Mouse (Mus musculus): ENCODE measurements around the gene Olfr1264. TPM values are rescaled to one million over a fixed set of nuclear protein-coding genes. Genes with fewer than 3 reads are reported as not detected.

Olfr1264 gene
- not detected for polyA plus RNA-seq (2017; shearing (Covaris generic))

GRCm38 (mm10) chr2:90025477-90025876 lies at the start of gene Olfr1264:
Gene Olfr1264, minus strand, starts transcription at chr2:90025577.

GRCm38 (mm10) chr2:90063494-90063893 lies 38.1 kb upstream of the Olfr1264 start, which contains the start of gene Olfr140:
Gene Olfr140, minus strand, starts transcription at chr2:90063594.

GRCm38 (mm10) chr2:90035037-90035436 lies 9.7 kb upstream of the Olfr1264 start, which contains the start of gene Olfr1265:
Gene Olfr1265, plus strand, starts transcription at chr2:90035337.

GRCm38 (mm10) chr2:90011831-90012230 lies 13.5 kb downstream of the Olfr1264 start, which contains the start of gene Olfr1263:
Gene Olfr1263, plus strand, starts transcription at chr2:90012131.

GRCm38 (mm10) chr2:89999845-90000244 lies 25.5 kb downstream of the Olfr1264 start, which contains the start of gene Olfr1262:
Gene Olfr1262, plus strand, starts transcription at chr2:90000145.

GRCm38 (mm10) chr2:89990921-89991320 lies 34.5 kb downstream of the Olfr1264 start, which contains the start of gene Olfr1261:
Gene Olfr1261, plus strand, starts transcription at chr2:89991221.

GRCm38 (mm10) chr2:89974184-89974583 lies 51.2 kb downstream of the Olfr1264 start, which contains the start of gene Olfr1260:
Gene Olfr1260, plus strand, starts transcription at chr2:89974340.

Other genes with a start within 250 kb of the Olfr1264 start
- gene Olfr1254, start 232.0 kb downstream of the Olfr1264 start, polyA plus RNA-seq (2017; shearing (Covaris generic)): not detected
- not detected for gene Olfr1255, start 213.5 kb downstream of the Olfr1264 start, polyA plus RNA-seq (2017; shearing (Covaris generic))
- not detected for gene Olfr1256, start 184.0 kb downstream of the Olfr1264 start, polyA plus RNA-seq (2017; shearing (Covaris generic))
- gene Olfr48, start 177.4 kb downstream of the Olfr1264 start, polyA plus RNA-seq (2017; shearing (Covaris generic)): not detected
- gene Olfr1257, start 147.1 kb downstream of the Olfr1264 start, polyA plus RNA-seq (2017; shearing (Covaris generic)): not detected
- gene Olfr1258, start 98.3 kb downstream of the Olfr1264 start, polyA plus RNA-seq (2017; shearing (Covaris generic)): 0.11 TPM
- gene Olfr1259, start 76.9 kb downstream of the Olfr1264 start, polyA plus RNA-seq (2017; shearing (Covaris generic)): not detected
- gene Olfr1260, start 51.2 kb downstream of the Olfr1264 start, polyA plus RNA-seq (2017; shearing (Covaris generic)): not detected
- not detected for gene Olfr1261, start 34.4 kb downstream of the Olfr1264 start, polyA plus RNA-seq (2017; shearing (Covaris generic))
- not detected for gene Olfr1262, start 25.4 kb downstream of the Olfr1264 start, polyA plus RNA-seq (2017; shearing (Covaris generic))
- gene Olfr1263, start 13.4 kb downstream of the Olfr1264 start, polyA plus RNA-seq (2017; shearing (Covaris generic)): not detected
- not detected for gene Olfr1265, start 9.8 kb upstream of the Olfr1264 start, polyA plus RNA-seq (2017; shearing (Covaris generic))
- gene Olfr140, start 38.0 kb upstream of the Olfr1264 start, polyA plus RNA-seq (2017; shearing (Covaris generic)): not detected
- gene Olfr1269, start 95.8 kb upstream of the Olfr1264 start, polyA plus RNA-seq (2017; shearing (Covaris generic)): not detected
- gene Olfr32, start 116.7 kb upstream of the Olfr1264 start, polyA plus RNA-seq (2017; shearing (Covaris generic)): not detected
- not detected for gene Olfr1270, start 127.5 kb upstream of the Olfr1264 start, polyA plus RNA-seq (2017; shearing (Covaris generic))
- not detected for gene Olfr1506, start 198.9 kb upstream of the Olfr1264 start, polyA plus RNA-seq (2017; shearing (Covaris generic))
- gene Olfr142, start 232.0 kb upstream of the Olfr1264 start, polyA plus RNA-seq (2017; shearing (Covaris generic)): not detected
- gene Olfr1271, start 245.5 kb upstream of the Olfr1264 start, polyA plus RNA-seq (2017; shearing (Covaris generic)): 0.05 TPM

Data from inflammation-experienced regulatory T-cells, adult 16 weeks (primary cell).